Mouse (Mus musculus): ENCODE results near the gene Cpt2.

DNA sequence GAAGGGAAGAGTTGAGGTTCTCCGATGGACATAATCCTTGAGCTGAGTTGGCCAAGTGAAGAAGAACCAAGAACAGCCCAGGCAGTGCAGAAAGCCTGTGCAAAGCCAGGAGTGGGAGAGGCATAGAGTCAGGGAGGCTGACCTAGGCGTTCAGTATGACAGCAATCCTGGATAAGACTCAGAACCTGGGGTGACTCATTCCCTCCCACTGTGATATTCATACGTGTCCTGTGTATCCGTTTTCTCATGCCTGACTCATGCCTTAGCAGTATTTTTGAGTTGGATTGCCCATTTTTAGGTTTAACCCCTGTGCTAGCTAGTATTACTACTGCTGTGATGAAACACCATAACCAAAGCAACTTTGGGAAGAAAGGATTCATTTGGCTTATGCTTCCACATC, 58.5 kb downstream of the Cpt2 start:
- TF ChIP-seq JUND (conservative IDR thresholded peaks at IDR 0.05; ENCODE audit: low read depth, low read length) (no peak), MAZ (IDR thresholded peaks at IDR 0.05; ENCODE audit: low read depth, low read length) (no peak), CTCF (conservative IDR thresholded peaks at IDR 0.05 in 1 of 2, IDR thresholded peaks at IDR 0.05 in 1 of 2; ENCODE audit: low read depth in 2 of 2, low read length in 2 of 2) (no peak), ZC3H11A (IDR thresholded peaks at IDR 0.05; ENCODE audit: low read depth, low read length) (no peak), HCFC1 (IDR thresholded peaks at IDR 0.05; ENCODE audit: low read depth, low read length) (no peak), CHD2 (IDR thresholded peaks at IDR 0.05; ENCODE audit: low read length) (no peak)

All from CH12.LX (cell line).